Mouse (Mus musculus): Measurements from ENCODE around the gene Tle4. TPM values are rescaled to one million over a fixed set of nuclear protein-coding genes. Genes with fewer than 3 reads are reported as not detected.
"Not testable (repeated sequence)": the region's sequence is repeated elsewhere in the genome, so short reads cannot be mapped to it uniquely, and the experiment has no call there.

Gene Tle4
- total RNA-seq (2021), result 10 to 100 TPM; 39.8 to 42.6 TPM

DNA sequence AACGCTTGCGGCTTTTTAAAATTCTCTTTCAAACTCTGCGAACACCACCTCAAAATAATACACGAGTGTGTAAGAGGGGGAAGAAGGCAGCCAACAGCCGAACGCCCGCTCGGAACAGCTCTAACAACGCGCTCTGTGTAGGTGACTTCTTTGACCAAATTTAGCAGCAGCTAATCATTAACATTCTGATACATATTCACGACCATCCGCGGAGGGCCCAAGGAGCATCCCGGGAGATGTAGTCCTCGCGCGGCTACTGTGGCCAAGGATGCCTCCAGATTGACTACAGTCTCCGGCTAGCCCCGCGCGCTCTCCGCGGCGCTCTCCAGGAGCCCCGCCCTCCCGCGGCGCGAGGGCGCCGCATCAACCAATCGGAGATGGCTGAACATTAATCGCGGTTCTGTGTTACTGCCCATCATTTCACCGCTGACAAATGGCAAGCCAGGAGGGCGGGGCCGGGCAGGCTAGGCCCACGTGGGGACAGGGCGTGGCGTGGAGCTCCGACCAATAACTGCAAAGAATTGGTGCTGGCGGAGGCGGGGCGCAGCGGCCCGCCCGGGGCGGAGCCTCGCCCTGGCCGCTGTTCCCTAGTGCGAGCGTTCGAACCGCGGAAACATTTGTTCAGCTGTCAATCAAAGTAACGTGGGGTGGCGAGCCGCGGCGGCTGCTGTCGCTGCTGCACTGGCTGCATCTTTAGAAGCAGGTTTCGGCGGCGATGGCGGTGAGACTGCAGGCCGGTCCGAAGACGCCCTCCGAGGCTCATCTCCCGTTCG lies at the start of gene Tle4:
Tle4 (minus strand) TSS at position 135 of the 773 bp plus-strand sequence.
- peak; percentile 100 for DNase-seq

DNA sequence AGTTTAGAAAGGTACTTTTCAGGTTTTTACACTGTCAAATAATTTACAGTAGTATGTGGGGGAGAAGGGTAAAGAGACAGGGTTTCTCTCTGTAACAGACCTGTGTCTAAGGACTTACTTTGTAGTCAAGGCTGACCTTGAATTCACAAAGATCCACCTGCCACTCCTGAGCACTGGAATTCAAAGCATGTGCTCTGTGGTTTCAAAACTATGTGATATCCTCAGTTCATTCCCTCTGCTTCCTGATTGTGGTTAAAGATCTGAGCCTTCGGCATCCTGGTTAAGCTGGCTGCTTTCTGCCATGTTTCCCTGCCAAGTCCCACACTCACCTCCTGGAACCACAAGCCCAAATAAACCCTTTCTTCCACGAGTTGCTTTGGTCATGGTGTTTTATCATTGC lies 47.8 kb upstream of the Tle4 start:
- DNase-seq, result no peak

DNA sequence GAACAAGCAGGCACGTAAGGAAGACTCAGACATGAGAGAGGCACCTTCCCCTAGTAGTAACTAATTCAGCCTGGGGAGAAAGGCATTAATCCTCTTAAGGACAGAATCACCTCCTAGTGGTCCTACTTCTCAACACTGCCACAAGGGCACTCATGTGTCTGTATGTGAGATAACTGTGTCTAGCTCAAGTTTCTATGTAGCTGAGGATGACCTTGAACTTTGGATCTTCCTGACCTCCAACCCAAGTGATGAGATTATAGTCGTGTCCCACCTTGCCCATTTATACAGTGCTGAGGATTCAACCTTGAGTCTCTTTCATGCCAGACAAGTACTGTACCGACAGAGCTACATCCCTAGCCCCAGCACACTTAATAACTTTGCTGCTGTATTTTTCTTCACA lies 46.9 kb upstream of the Tle4 start:
- no peak for DNase-seq

DNA sequence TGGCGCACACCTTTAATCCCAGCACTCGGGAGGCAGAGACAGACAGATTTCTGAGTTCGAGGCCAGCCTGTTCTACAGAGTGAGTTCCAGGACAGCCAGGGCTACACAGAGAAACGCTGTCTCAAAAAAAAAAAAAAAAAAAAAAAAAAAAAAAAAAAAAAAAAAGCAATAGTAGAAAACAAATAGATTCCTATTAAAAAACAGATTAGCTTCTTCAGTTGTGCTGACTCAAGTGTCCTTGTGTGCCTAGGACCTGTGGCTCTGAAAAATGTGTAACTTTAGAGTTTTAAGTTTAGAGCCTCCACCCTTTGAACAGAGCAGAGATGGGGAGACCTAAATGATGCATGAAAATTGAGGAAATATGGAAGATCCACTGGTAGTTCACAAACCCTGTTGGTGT lies 45.2 kb upstream of the Tle4 start:
- DNase-seq, result not testable (repeated sequence)

DNA sequence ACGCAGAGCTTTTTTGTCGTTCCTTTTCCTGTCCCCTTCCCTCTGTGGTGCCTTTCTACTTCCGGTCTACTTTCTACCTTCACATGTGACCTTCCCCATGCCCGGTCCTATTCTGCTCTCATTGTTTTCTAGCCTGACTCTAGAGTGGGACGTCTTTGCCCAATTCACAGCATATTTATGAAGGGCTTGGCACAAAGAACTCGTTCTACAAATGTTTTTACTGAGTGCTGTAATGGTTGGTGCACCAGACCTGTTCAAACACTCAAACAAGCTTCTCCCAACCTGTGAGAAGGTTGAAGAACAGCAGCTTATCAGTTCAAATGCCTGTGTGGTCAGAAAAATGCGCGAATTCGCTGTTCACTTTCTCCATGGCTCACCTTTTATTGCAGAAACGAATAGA lies 44.8 kb upstream of the Tle4 start:
- DNase-seq, result no peak

DNA sequence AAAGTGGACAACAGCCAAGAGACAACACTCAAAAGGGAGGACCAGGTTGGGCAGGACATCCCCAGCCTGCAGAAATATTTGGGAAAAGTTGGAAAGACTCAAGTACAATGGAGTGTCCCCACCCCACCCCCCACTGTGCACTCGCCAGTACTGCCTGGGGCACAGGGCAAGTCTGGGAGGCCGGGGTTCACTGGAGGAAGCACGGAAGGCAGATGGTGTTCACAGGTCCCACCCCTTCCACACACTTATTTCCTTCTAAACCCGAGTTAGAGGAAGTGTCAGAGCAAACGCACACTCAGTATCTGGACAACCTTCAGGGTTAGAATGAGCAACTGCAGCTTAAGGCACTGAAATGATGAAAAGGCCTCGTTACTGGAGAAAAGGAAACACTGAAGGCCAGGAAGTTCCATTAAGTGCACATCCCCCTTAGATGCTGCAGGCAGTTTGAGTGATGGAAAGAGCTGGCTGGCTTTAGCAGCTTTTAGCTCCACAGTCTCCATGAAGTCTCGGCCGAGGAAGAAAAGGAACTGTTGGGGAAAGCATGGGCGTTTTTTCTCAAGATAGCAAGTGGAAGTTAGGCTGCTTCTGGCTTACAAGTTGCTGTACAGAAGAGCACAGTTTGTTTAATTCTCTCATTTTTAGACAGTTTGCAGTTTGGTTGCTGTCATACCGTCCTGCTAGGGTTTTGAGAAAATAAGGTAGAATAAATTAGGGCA lies 37.5 kb upstream of the Tle4 start:
- DNase-seq, result no peak

DNA sequence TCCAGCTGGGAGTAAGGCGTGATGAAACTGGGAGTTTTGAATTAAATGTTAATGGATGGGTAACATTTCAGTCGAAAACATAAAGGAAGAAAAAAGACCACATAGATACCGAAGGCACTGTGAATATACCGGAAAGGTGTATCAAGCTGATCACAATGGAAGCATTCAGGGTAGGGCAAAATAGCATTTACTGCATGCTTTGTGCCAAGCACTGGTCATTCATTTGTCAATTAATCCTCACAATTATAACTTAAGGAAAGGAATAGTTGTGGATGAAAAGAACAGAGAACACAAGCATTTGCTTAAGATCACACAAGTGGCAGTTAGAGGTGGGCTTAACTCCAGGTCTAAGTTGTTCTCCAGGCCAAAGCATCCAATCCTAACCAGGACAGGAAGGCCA lies 25.5 kb upstream of the Tle4 start:
- DNase-seq, result no peak

DNA sequence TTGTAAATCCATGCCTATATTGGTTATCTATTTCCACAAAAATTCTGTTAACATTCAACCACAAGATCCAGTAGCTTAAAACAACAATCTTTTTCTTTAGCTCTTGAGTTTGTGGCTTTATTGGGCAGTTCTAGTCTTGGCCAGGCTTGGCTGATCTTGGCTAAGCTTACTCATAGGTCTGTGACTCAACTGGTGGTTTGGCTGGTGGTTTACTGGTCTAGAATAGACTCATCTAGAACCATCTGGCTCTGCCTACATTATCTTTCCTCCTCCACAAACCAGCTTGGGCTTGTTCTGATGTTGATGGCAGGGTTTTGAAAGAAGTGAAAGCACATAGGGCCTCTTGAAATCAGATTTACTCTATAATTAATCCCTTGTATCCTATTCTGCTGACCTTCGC lies 22.7 kb upstream of the Tle4 start:
- peak in 1 of 2 experiments; percentile 29 for DNase-seq

DNA sequence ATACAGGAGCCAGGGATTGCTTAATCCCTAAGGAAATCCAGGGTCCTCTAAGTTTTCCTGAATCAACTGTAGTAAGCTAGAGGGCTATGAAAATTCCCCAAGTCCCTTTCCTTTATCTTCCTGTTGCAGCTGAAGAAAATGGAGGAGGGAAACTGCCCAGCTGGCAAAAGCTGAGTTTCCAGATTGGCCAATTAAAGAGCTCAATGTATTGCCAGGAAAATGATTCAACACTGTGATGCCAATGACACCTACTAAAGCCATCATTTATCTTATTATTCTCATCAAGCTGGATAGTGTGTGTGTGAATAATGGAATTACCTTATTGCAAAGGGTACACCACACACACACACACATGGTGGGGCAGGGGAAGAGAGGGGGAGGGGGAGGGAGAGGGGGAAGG lies 22.0 kb upstream of the Tle4 start:
- DNase-seq, result no peak

DNA sequence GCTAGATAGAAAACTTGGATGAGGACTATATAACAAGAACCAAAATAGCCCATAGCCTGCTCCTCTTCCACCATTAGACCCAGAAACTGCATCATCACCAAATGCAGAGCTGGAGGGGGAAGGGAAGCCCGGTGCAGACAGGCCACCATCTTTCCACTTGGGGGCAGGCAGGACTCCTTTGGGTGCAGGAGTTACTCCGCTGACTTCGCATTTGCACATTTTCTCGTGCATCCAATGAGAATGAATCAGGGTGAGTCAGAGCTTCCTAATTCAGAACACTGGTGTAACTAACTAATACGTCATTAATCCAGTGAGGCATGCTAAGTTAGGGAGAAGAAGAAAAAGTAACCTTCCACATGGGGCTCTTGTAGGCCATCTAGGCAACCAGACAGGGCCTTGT lies 17.0 kb upstream of the Tle4 start:
- no peak for DNase-seq

DNA sequence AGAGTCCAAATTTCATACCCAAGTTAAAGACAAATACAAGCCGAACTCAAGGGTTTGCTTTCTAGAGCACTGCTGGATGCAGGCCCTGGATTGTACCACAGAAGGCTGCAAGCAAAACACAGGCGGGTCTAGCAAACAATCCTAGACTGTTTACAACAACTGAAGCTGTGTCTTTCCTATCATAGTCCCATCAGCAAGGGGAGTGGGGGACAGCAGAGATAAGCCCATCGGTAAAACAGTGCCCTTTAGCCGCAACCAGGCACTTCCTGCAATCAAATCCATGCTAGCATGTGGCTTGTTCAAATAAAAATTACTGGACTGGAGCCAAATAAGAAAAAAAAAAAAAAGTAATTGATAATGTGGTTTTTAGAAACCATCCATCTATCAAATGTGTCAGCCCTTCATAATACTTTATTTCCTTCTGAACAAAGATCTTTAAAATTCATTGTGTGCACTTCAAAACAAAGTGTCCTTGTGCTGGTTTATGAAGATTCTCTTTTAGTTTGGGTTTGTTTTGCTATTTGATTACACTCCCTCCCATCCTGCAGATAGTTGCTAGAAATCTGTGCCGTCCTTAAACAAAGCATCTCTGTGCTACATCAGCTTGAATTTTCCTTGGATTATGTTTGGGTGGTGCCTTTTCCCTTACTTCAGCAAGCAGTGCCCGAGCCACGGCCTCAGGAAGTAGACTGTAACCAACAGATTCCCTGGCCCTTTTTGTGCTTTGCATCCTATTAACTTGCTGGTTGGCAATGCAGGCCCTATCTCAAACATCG lies 12.9 kb upstream of the Tle4 start:
- no peak for DNase-seq

DNA sequence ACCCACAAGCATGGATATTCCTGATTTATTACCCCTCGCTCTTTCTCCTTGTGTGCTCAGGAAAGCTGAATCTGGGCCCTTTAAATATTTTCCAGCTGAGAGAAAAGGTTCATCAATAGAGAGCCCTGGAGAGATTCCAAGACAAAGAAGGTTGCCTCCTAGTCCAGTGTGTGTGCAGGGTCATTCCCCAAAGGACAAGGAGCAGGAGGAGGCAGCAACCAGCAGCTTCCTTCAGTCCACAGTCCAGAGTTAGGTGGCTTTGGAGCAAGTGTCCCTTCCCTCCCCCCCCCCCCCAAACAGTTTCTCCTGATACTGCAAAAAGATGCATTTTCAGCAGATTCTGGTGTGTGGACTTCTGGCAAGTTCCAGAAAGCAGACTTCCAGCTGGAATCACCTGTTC lies 3.0 kb upstream of the Tle4 start:
- DNase-seq, result no peak

DNA sequence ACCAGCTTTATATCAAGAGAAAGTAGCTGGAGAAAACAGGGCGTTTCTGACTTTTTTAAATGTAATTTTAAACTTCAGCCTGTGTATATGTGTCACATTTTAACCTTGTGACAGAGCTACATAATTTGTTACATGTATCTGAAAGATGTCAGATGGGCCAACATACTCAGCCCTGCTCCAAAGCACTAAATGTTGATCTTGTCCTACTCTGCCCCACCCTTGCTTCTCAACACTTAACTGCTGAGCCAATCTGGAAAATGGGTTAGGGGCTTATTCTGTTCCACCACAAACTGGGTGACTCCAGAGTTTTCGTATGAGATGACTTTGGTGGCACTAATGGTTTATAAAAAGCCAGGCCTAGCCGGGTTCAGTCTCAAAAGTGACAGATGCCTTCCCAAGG lies 2.5 kb upstream of the Tle4 start:
- DNase-seq, result no peak

DNA sequence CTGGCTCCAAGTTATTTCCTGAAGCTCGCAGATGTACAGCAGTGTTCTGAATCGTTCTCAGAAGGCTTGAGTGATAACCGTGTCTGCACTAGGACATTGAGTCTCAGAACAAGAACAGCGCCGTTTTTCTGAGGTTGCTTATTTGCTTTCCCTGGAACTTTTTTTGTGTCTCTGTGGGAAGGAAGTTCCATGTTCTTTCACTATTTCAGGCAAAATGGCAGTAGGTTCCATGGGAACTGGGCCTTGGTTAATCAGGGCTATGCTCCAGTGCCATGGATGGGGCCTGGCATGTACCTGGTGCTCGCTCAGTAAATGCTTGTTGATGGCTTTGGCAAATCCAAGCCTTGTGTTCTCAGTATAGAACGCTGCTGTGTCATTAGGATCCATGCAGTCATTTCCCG lies 2.0 kb upstream of the Tle4 start:
- no peak for DNase-seq

DNA sequence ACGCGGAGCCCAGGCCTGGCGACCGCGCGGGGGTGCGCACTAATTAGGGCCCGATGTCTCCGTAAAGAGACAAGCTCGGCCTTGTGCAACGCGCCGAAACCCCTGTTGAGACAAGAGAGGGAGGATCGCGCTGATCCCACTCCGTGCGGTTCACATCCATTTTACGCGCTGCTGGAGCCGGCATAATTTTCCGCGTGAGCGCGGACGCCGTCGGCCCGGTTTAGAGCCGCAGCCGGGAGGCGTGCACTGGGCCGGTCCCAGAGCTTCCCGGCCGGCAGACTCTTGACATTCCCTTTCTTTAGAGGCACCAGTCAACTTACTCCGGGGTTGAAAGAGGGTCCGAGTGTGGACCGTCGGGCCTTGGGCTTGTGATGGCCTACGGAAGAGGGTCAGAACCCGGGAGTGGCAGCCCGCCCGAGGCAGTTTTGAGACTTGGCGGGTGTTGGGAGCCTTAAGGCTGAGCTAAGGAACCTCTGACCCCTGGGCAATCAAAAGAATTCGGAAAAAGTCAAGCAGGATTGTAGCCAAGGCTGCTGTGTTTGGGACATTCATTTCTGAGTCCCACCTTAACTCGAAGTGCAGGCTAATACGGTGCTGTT lies 938 bp upstream of the Tle4 start:
- no peak for DNase-seq

DNA sequence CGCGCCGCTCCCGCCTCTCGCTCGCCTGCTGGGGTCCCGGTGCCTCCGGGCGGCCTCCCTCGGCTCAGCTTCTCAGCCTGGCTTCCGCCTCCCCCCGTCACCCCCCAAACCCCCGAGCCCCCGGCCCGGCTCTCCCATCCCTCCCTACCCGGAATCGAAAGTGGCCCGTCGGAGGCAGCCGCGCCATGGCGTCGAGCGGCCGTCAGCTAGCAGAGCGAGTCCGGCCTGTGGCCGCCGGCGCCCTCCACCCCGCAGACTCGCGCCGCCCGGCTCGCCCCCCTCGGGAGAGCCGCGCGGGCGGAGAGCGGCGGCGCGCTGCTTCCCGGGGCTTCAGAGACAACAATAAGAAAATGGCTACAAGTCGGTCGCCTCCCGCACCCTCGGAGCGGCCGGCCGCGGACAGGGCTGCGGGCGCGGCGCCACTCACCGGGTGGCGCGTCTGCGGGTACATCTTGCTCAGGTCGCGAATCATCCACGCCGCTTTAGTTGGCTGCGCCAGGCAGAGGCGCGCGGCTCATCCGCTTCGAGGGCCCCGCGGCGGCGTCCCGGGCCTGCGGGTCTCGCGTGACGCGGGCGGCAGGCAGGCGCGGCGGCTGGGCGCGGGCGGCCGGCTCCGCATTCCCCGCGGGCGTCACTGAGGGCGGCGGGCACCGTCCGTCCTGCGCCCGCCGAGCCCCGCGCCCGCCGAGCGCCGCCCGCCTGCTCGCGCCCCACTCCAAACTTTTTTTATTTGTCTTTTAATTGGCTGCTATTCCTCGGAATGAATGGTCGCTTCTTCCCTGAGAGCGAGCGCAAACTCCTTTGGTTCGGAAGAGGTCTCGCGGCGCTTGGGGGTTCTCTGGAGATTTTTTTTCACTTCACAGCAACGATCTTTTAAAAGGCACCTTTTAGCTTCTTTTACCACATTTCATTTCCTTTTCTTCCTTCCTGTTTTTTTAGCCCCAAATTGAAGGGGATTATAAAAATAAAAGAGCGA lies 622 bp downstream of the Tle4 start:
- peak; percentile 41 to 54 for DNase-seq

DNA sequence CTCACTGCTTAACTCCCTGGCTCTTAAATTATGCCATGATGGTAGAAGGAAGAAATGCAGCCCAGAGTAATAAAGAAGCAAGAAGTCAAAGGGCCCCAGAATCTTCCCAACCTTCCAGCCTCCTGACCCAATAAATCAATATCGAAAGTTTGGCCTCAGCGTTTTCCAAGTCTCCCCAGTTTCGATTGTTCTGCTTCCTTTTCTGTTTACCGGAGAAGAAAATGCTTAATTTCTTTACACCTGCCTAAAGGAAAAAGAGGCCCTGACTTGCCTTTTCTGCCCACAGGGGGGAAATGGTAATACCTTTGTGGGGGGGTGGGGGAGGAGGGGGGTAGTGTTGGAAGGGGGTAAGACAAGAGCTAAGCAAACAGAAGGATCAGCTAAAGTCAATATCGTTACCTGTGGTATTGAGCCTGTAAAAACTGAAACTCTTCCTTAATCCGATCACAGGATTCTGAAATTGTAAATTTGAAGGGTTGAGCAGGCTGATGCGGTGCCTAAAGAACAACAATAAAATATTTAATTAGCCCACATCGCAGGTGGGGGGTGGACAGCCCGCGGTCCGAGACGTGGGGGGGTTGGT lies 1.4 kb downstream of the Tle4 start:
- DNase-seq, result no peak

DNA sequence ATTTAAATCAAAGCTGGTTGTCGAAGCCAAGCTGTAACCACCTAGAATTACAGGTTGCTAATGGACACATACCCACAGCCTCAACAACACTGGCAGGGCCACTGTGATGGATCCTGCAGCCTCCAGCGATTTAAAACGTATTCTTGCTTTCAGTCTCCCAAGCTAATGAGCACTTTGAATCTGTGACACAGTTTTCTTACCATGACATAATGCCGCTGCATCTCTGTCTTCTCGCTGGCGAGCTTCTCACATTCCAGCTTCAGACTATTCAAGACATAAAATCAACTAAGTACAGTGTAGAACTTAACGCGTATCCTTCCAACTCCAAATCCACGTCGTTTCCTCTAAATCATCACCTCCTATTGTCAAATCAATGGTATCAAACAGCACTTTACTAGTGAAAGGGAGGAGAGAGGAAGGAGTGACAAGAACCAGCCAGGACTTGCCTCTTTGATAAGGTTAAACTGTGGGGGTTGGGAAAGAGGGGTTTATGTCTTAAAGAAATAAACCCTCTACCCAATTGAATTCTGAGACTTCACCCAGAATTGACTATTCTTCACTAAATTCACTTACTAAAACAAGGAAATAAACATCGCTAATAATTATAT lies 2.4 kb downstream of the Tle4 start:
- DNase-seq, result peak in 1 of 2 experiments; percentile 11

DNA sequence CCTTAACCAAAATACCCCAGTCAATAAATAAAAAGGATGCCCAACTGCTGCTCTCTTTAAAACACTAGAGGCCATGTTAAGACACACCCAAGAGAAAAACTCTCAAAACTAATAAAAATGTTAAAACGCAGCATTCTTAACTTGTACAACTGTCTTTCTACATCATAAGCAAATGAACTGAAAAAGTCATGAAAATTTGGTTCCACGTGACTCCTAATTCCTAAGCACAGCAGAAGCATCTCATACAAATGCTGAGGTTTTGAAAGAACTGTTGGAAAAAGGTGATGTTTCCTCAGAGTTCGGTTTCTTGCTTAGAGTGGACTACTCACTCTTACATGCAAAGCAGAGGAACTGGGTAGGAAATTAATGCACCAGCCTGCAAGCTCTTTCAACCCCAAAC lies 3.3 kb downstream of the Tle4 start:
- DNase-seq, result no peak

DNA sequence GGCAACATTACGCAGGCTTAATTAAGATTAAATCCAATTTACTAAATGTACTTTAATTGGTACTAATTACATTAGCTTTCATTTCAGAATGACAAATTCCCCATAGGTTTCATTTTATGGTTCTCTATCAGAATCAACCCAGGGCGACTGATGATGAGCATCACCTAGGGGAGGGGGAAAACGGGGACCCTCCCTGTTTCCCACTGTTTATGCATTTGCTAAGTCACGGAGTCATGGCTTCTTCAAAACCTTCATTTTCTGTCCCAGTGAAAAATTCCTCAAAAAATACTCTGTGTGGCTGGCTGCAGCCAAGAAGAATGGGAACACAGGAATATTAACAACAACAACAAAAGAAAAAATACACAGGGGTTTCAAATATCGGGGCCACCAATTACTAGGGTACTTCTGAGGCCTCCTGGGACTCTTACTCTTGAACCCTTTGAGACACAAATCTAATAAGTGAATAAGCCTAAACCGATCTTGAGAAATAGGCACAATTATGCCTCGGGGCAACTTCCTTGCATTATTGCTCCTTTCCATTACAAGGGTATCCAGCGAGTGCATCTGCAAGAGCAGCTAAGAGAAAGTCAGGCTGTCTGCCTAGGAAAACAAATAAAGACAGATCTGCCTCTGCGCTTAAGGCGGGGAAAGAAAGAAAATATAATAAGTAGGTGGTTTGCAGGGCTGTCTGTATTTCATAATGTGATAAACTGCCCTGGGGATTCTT lies 5.9 kb downstream of the Tle4 start:
- no peak for DNase-seq

Data from layer of hippocampus, postnatal 36 days (tissue).